Mouse (Mus musculus): ENCODE results near the gene Hdac1. TPM values are rescaled to one million over a fixed set of nuclear protein-coding genes. Genes with fewer than 3 reads are reported as not detected.

Hdac1 gene
- total and polyA plus RNA-seq, 3 experiments = 63.6 to 86.5 (median 76.7) TPM

DNA sequence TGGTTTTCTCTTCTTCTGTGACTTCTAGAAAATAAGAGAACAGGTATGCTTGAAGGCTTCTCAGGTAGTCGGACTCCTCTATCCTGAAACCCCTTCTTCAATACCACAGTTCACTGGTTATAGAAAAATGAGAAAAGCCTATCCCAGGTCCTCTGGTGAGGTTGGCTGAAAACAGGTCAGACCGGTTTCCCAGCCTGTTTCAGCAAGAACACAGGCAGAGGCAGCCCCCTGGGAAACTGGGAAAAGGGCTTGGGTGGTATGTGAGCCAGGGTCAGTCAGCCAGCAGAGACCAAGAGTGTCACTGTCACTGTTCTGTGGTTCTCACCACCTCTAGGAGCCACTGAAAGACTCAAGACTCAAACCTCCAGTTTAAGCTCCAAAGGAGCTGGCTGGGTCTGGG is 25.6 kb downstream of the Hdac1 start:
- DNase-seq (ENCODE audit: low spot score) (no peak), ATAC-seq (ENCODE audit: extremely low read depth, insufficient number of reproducible peaks, low FRiP score, poor library complexity, severe bottlenecking) (no peak)
- TF ChIP-seq CTCF (IDR thresholded peaks at IDR 0.05; ENCODE audit: low read depth, low read length) = no peak
- TF ChIP-seq GATA2 (IDR thresholded peaks at IDR 0.05; ENCODE audit: borderline replicate concordance, low read depth, low read length) = no peak
- TF ChIP-seq POLR2AphosphoS5 (IDR thresholded peaks at IDR 0.05; ENCODE audit: insufficient replicate concordance, low read depth, low read length) = no peak
- TF ChIP-seq TAL1 (conservative IDR thresholded peaks at IDR 0.05; ENCODE audit: low read depth, low read length) = no peak
- TF ChIP-seq GATA1 (IDR thresholded peaks at IDR 0.05; ENCODE audit: borderline replicate concordance, low read length) = no peak
- Histone ChIP-seq H3K9me3 (replicated peaks) (no peaks in the 10 kb centered on the region), H3K4me1 (ENCODE audit: insufficient read depth, low read depth, low read length) (peaks cover 21% of the 10 kb centered on the region), H3K27me3 (ENCODE audit: insufficient read depth, low read length) (peaks cover 28% of the 10 kb centered on the region), H3K4me3 (ENCODE audit: low read depth, low read length) (no peak overlapping the region), H3K36me3 (replicated peaks) (peaks cover 59% of the 10 kb centered on the region)

DNA sequence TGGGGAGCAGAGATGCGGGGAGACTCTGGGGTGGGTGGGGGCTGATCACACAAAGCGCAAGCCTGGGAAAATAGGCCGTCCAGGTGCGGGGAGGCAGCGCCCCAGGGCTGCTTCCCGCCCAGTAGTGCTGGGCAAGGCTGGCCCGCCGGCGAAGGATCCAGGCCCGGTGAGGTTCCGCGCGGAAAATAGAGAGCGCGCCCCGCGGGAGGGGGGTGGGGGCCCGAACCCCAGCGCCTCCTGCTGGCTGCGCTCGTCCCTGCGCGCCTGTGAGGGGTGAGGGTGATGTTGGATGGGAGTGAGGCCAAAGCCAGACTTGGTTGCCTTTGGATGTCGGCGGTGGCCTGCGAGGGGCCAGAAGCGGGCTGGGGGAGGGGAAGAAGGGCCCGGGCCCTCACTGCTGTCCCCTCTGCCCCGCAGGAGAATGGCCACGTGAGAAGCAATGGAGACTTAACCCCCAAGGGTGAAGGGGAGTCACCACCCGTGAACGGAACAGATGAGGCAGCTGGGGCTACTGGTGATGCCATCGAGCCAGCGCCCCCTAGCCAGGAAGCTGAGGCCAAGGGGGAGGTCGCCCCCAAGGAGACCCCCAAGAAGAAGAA is 28.1 kb downstream of the Hdac1 start:
- ATAC-seq (ENCODE audit: extremely low read depth, insufficient number of reproducible peaks, low FRiP score, poor library complexity, severe bottlenecking) (no peak), DNase-seq (ENCODE audit: low spot score) (peak; percentile 62)
- H3K4me3 ChIP-seq (ENCODE audit: low read depth, low read length) = peak overlapping the region; percentile 71
- peaks cover 35% of the 10 kb centered on the region for H3K36me3 ChIP-seq (replicated peaks)
- no peak for TF ChIP-seq TAL1 (conservative IDR thresholded peaks at IDR 0.05; ENCODE audit: low read depth, low read length)
- peak; percentile 33; the same call in 1 of the 2 replicates for TF ChIP-seq CTCF (IDR thresholded peaks at IDR 0.05; ENCODE audit: low read depth, low read length)
- H3K4me1 ChIP-seq (ENCODE audit: insufficient read depth, low read depth, low read length) = peaks cover 23% of the 10 kb centered on the region
- H3K9me3 ChIP-seq (replicated peaks) = no peaks in the 10 kb centered on the region
- peaks cover 51% of the 10 kb centered on the region for H3K27me3 ChIP-seq (ENCODE audit: insufficient read depth, low read length)

GRCm38 (mm10) chr4:129513891-129514290 is 28.6 kb downstream of the Hdac1 start:
- no peak for ATAC-seq (ENCODE audit: extremely low read depth, insufficient number of reproducible peaks, low FRiP score, poor library complexity, severe bottlenecking)
- Histone ChIP-seq H3K4me1 (ENCODE audit: insufficient read depth, low read depth, low read length) (peaks cover 25% of the 10 kb centered on the region), H3K9me3 (replicated peaks) (no peaks in the 10 kb centered on the region), H3K4me3 (ENCODE audit: low read depth, low read length) (peak overlapping the region; percentile 71), H3K27me3 (ENCODE audit: insufficient read depth, low read length) (peaks cover 56% of the 10 kb centered on the region), H3K36me3 (replicated peaks) (peaks cover 30% of the 10 kb centered on the region)
- TF ChIP-seq CTCF (IDR thresholded peaks at IDR 0.05; ENCODE audit: low read depth, low read length) = no peak
- TF ChIP-seq GATA2 (IDR thresholded peaks at IDR 0.05; ENCODE audit: borderline replicate concordance, low read depth, low read length) = no peak
- TF ChIP-seq POLR2AphosphoS5 (IDR thresholded peaks at IDR 0.05; ENCODE audit: insufficient replicate concordance, low read depth, low read length) = no peak
- TF ChIP-seq GATA1 (IDR thresholded peaks at IDR 0.05; ENCODE audit: borderline replicate concordance, low read length) = no peak
- TF ChIP-seq TAL1 (conservative IDR thresholded peaks at IDR 0.05; ENCODE audit: low read depth, low read length) = no peak
- peak; percentile 48 for DNase-seq (ENCODE audit: low spot score)

GRCm38 (mm10) chr4:129513086-129513767 is 29.3 kb downstream of the Hdac1 start, which contains the start of gene Marcksl1:
Gene Marcksl1, plus strand, starts transcription at chr4:129513581.
- DNase-seq (ENCODE audit: low spot score) = peak; percentile 72
- peak; percentile 45 for ATAC-seq (ENCODE audit: extremely low read depth, insufficient number of reproducible peaks, low FRiP score, poor library complexity, severe bottlenecking)
- peaks cover 24% of the 10 kb centered on the region for H3K36me3 ChIP-seq (replicated peaks)
- TF ChIP-seq GATA2 (IDR thresholded peaks at IDR 0.05; ENCODE audit: borderline replicate concordance, low read depth, low read length) (no peak), CTCF (IDR thresholded peaks at IDR 0.05; ENCODE audit: low read depth, low read length) (no peak), POLR2AphosphoS5 (IDR thresholded peaks at IDR 0.05; ENCODE audit: insufficient replicate concordance, low read depth, low read length) (no peak), TAL1 (conservative IDR thresholded peaks at IDR 0.05; ENCODE audit: low read depth, low read length) (no peak), GATA1 (IDR thresholded peaks at IDR 0.05; ENCODE audit: borderline replicate concordance, low read length) (no peak)
- H3K4me1 ChIP-seq (ENCODE audit: insufficient read depth, low read depth, low read length) = peaks cover 25% of the 10 kb centered on the region
- H3K4me3 ChIP-seq (ENCODE audit: low read depth, low read length) = peak within 1 kb of the TSS; percentile 71
- H3K9me3 ChIP-seq (replicated peaks) = no peaks in the 10 kb centered on the region
- peaks cover 62% of the 10 kb centered on the region for H3K27me3 ChIP-seq (ENCODE audit: insufficient read depth, low read length)

DNA sequence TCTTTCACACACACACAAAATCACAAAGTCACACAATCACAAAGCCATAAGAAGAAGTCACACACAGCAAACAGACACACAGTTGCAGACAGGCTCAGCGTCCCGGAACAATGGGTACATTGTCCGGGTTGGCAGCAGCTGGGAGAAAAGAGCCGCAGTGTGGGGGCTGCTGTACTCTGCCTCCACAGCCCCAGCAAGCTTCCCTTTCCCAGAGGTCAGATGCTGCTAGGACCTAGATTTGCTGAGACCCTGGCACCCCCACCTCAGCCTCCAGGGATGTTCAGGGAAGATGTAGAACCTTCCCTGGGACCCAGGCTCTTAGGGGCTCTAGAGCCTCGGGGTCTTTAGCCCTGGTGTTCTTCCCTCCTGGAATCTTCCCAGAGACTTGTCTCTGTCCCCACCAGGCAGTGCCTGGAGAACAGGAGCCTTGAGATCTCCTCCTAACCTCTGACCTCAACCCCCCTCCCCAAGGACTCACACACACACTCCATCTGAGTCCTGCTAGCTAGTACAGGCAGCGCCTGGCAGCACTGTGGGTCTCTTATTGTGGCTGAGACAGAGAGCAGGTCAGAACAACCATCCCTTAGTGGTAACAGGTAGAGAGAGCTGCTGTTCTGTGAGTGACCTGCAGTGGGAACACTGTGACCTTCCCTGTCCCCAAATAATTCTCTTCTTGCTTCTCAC is 31.0 kb downstream of the Hdac1 start:
- peaks cover 29% of the 10 kb centered on the region for H3K4me1 ChIP-seq (ENCODE audit: insufficient read depth, low read depth, low read length)
- DNase-seq (ENCODE audit: low spot score) (no peak), ATAC-seq (ENCODE audit: extremely low read depth, insufficient number of reproducible peaks, low FRiP score, poor library complexity, severe bottlenecking) (no peak)
- no peak for TF ChIP-seq GATA2 (IDR thresholded peaks at IDR 0.05; ENCODE audit: borderline replicate concordance, low read depth, low read length)
- no peak for TF ChIP-seq TAL1 (conservative IDR thresholded peaks at IDR 0.05; ENCODE audit: low read depth, low read length)
- TF ChIP-seq POLR2AphosphoS5 (IDR thresholded peaks at IDR 0.05; ENCODE audit: insufficient replicate concordance, low read depth, low read length) = no peak
- TF ChIP-seq CTCF (IDR thresholded peaks at IDR 0.05; ENCODE audit: low read depth, low read length) = no peak
- TF ChIP-seq GATA1 (IDR thresholded peaks at IDR 0.05; ENCODE audit: borderline replicate concordance, low read length) = no peak
- no peaks in the 10 kb centered on the region for H3K9me3 ChIP-seq (replicated peaks)
- H3K27me3 ChIP-seq (ENCODE audit: insufficient read depth, low read length) = peaks cover 76% of the 10 kb centered on the region
- no peak overlapping the region for H3K4me3 ChIP-seq (ENCODE audit: low read depth, low read length)
- peaks cover 8% of the 10 kb centered on the region for H3K36me3 ChIP-seq (replicated peaks)

DNA sequence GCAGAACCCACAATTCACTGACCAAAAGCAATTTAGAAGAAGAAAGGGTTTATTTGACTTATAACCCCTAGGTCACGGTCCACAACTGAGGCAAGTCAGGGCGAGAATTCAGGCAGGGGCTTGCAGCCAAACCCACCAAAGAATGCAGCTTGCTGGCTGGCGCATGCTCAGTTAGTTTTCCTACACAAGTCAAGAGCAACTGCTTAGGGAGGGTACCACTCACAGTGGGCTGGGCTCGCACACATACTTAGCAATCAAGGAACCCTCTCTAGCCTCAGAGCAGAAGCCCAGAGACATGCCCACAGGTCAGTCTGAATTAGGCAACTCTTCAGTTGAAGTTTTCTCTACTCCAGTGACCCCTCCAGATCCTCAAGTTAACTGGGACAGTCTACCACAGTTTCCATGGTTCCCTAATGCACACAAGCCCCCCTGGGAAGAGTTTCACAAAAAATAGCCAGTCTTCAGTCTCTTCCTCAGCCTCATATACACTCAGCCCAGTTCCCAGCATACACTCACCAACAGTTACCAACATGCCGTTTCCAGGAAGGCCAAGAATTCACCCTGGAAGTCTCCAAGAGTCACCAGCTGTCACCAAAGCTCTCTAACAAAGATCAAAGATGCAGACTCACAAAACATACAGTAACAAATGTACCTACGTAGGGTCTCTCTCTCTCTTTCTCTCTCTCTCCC is 31.6 kb downstream of the Hdac1 start:
- Histone ChIP-seq H3K36me3 (replicated peaks) (peaks cover 5% of the 10 kb centered on the region), H3K9me3 (replicated peaks) (no peaks in the 10 kb centered on the region), H3K4me3 (ENCODE audit: low read depth, low read length) (no peak overlapping the region), H3K4me1 (ENCODE audit: insufficient read depth, low read depth, low read length) (peaks cover 28% of the 10 kb centered on the region), H3K27me3 (ENCODE audit: insufficient read depth, low read length) (peaks cover 82% of the 10 kb centered on the region)
- no peak for TF ChIP-seq GATA1 (IDR thresholded peaks at IDR 0.05; ENCODE audit: borderline replicate concordance, low read length)
- no peak for TF ChIP-seq CTCF (IDR thresholded peaks at IDR 0.05; ENCODE audit: low read depth, low read length)
- TF ChIP-seq POLR2AphosphoS5 (IDR thresholded peaks at IDR 0.05; ENCODE audit: insufficient replicate concordance, low read depth, low read length) = no peak
- no peak for TF ChIP-seq GATA2 (IDR thresholded peaks at IDR 0.05; ENCODE audit: borderline replicate concordance, low read depth, low read length)
- no peak for DNase-seq (ENCODE audit: low spot score)
- no peak for ATAC-seq (ENCODE audit: extremely low read depth, insufficient number of reproducible peaks, low FRiP score, poor library complexity, severe bottlenecking)
